8 mouse cellular contexts compared by ENCODE assay signal in the genomic region with DNA sequence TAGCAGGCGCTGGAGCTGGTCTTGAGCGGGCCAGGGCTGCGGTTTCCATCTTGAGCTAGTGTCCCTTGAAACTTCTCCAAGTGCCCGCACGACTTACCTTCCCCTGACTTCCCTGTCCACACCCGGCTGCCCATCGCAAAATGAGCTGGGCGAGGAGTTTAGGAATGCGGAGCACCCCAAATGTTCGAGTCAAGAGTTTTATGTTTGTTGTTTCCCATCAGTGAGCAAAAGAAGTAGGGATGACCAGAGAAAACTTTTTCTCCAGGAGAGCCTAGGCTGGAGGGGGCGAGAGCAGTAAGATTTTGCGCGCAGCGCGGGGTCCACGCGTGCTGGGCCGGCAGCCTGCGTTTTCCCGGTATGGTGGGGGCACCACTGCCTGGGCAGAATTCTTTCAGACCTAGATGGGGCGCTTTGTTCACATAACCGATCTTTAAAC. TPM values are rescaled to one million over a fixed set of nuclear protein-coding genes. Genes with fewer than 3 reads are reported as not detected.
A peak's percentile ranks its signal among the peaks of the same experiment; 100 is the strongest.
DNase-seq lines count a peak whose midpoint lies in the region; ATAC-seq and TF ChIP-seq lines count a peak whose summit lies in the region.

No protein-coding gene starts in this region.

- peaks cover 11% of the 10 kb centered on the region; the same call in 1 of the 2 replicates for H3K36me3 ChIP-seq in intestine, postnatal 0 days (ENCODE audit: control insufficient read depth, insufficient read depth)
- H3K36me3 ChIP-seq in liver, postnatal 0 days (replicated peaks; ENCODE audit: insufficient read depth, low read length), result peaks cover 6% of the 10 kb centered on the region; the same call in 1 of the 2 replicates
- no peaks in the 10 kb centered on the region for H3K36me3 ChIP-seq in neural tube, embryonic 13.5 days

- DNase-seq in B cell, adult 2 months, result peak; percentile 65 to 69
- peak; percentile 56 to 63 for DNase-seq in adrenal gland, postnatal 36 days
- peak; percentile 71 to 85 for DNase-seq in heart, adult 18-20 months
- peak; percentile 60 for DNase-seq in liver, postnatal 0 days
- no peak for DNase-seq in right cerebral cortex, postnatal 4 days

- WGBS in intestine, postnatal 0 days, result 1% methylated on average over 22 of the region's 22 CpGs
- WGBS in liver, postnatal 0 days (ENCODE audit: insufficient replicate concordance), result under 1% methylated on average over 22 of the region's 22 CpGs
- WGBS in neural tube, embryonic 13.5 days, result under 1% methylated on average over 22 of the region's 22 CpGs

- H3K4me2 ChIP-seq in intestine, postnatal 0 days (replicated peaks; ENCODE audit: low read depth), result peak overlapping the region; percentile 90
- H3K4me2 ChIP-seq in liver, postnatal 0 days (ENCODE audit: low read depth, low read length), result peak overlapping the region; percentile 87
- peak overlapping the region; percentile 93 for H3K4me2 ChIP-seq in neural tube, embryonic 13.5 days

- TF ChIP-seq CTCF in intestine, postnatal 0 days (IDR thresholded peaks at IDR 0.05; ENCODE audit: low read depth), result no peak
- no peak for TF ChIP-seq CTCF in liver, postnatal 0 days (IDR thresholded peaks at IDR 0.05; ENCODE audit: low read depth)

- ATAC-seq in intestine, postnatal 0 days, result 0 out of 2 replicates have a peak, but pooled peaks have one; percentile 4
- no peak for ATAC-seq in liver, postnatal 0 days
- no peak for ATAC-seq in neural tube, embryonic 13.5 days (ENCODE audit: low read depth)
- no peak for ATAC-seq in frontal cortex, adult (ENCODE audit: low TSS enrichment)

- H3K9ac ChIP-seq in intestine, postnatal 0 days (ENCODE audit: low read depth, low read length), result peak overlapping the region; percentile 85
- peak overlapping the region; percentile 94 for H3K9ac ChIP-seq in liver, postnatal 0 days (replicated peaks)
- H3K9ac ChIP-seq in neural tube, embryonic 13.5 days, result peak overlapping the region; percentile 88

- peak overlapping the region; percentile 91 for H3K4me3 ChIP-seq in intestine, postnatal 0 days (ENCODE audit: low read depth, low read length)
- H3K4me3 ChIP-seq in liver, postnatal 0 days (ENCODE audit: low read depth, low read length), result peak overlapping the region; percentile 85
- H3K4me3 ChIP-seq in neural tube, embryonic 13.5 days, result peak overlapping the region; percentile 70

- no peaks in the 10 kb centered on the region for H3K9me3 ChIP-seq in intestine, postnatal 0 days (ENCODE audit: control insufficient read depth)
- H3K9me3 ChIP-seq in liver, postnatal 0 days (ENCODE audit: low read length), result no peaks in the 10 kb centered on the region
- H3K9me3 ChIP-seq in neural tube, embryonic 13.5 days, result no peaks in the 10 kb centered on the region

- H3K27ac ChIP-seq in intestine, postnatal 0 days (ENCODE audit: low read depth, low read length), result peak overlapping the region; percentile 98
- peak overlapping the region; percentile 99 for H3K27ac ChIP-seq in liver, postnatal 0 days (ENCODE audit: low read depth)
- H3K27ac ChIP-seq in neural tube, embryonic 13.5 days (replicated peaks), result peak overlapping the region; percentile 94

- H3K27me3 ChIP-seq in intestine, postnatal 0 days (replicated peaks; ENCODE audit: control insufficient read depth, insufficient read depth, low read length), result no peaks in the 10 kb centered on the region
- no peaks in the 10 kb centered on the region for H3K27me3 ChIP-seq in liver, postnatal 0 days (ENCODE audit: insufficient read depth, low read length)
- peaks cover 40% of the 10 kb centered on the region for H3K27me3 ChIP-seq in neural tube, embryonic 13.5 days

- H3K4me1 ChIP-seq in intestine, postnatal 0 days (replicated peaks; ENCODE audit: control insufficient read depth, insufficient read depth, low read length), result 0 out of 2 replicates have a peak, but pooled peaks cover 2% of the 10 kb centered on the region
- H3K4me1 ChIP-seq in liver, postnatal 0 days (ENCODE audit: insufficient read depth), result peaks cover 26% of the 10 kb centered on the region
- H3K4me1 ChIP-seq in neural tube, embryonic 13.5 days (replicated peaks), result peaks cover 61% of the 10 kb centered on the region

- TF ChIP-seq EP300 in liver, postnatal 0 days (IDR thresholded peaks at IDR 0.05; ENCODE audit: low read depth), result no peak

RNA-seq across cellular contexts. Expression of a gene that starts 0.8 kb away (rescaled TPM):
- total RNA-seq in adrenal gland, postnatal 36 days (2021), result 100 to 1,000 TPM; 230 to 283 TPM
- total RNA-seq in heart, adult 18-20 months (2021), result 10 to 100 TPM; 84.9 to 91.1 TPM
- 77.9 and 80.7 TPM in 2 replicates for polyA plus RNA-seq in intestine, postnatal 0 days (2015; fragmentation: Nextera tagmentation; extraction: Ambion mirVana)
- polyA plus RNA-seq in liver, postnatal 0 days (2015; fragmentation: Nextera tagmentation; extraction: Ambion mirVana), result 42.0 and 45.7 TPM in 2 replicates
- 49.6 and 57.4 TPM in 2 replicates for polyA plus RNA-seq in neural tube, embryonic 13.5 days (2015; fragmentation: Nextera tagmentation; extraction: Ambion mirVana)
